Mouse (Mus musculus): ENCODE results near the gene Ace.
"Not testable (repeated sequence)": the region's sequence is repeated elsewhere in the genome, so short reads cannot be mapped to it uniquely, and the experiment has no call there.

The Ace gene

GRCm38 (mm10) chr11:105994375-105994774, 26.6 kb downstream of the Ace start, which contains the start of gene Ace3:
Gene Ace3, plus strand, starts transcription at chr11:105994675.
- DNase-seq (ENCODE audit: low read depth, low spot score), result no peak

- DNase-seq (ENCODE audit: low read depth, low spot score), result no peak
Observed at GRCm38 (mm10) chr11:106000062-106000461, 32.3 kb downstream of the Ace start.

DNA sequence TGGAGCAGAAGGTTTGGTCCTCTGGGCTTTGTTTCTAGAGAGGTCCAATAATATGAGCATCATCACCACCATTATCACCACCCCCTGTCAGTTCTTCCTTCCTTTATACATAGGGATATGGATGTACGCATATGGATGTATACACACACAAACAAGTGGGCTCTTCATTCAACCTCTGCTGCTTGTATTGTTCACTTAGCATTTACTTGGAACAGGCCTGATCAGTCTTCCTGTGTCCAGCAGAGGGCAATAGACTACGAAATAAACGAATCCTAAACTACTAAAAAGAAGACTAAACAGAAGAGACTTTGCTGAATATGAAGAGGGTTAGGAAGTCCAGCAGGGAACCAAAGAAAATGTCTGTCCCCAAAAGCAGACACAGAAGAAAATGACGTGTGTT, 34.0 kb downstream of the Ace start:
- no peak for DNase-seq (ENCODE audit: low read depth, low spot score)

GRCm38 (mm10) chr11:106004576-106004975, 36.8 kb downstream of the Ace start:
- DNase-seq (ENCODE audit: low read depth, low spot score), result no peak

DNA sequence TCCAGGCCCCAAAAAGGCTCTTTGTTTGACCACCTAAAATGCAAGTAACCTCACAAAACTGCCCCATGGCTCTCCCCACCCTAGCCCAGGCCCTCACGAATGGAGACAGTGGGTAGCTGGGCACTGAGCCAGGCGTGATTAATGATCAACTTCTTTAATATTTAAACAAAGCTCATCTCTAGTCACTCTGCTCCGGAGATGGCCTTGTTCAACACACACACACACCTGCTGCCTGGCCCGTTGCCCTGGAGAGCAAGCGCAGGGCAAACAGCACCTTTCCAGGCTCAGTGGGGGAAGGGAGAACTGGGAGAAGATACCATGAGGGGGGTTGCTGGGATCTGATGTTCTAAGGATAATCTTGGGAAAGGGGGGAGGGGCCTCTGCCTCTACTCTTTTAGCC, 38.2 kb downstream of the Ace start:
- no peak for DNase-seq (ENCODE audit: low read depth, low spot score)

- no peak for DNase-seq (ENCODE audit: low read depth, low spot score)
Observed at GRCm38 (mm10) chr11:106007821-106008220, 40.1 kb downstream of the Ace start, which contains the start of gene Kcnh6. Gene Kcnh6, plus strand, starts transcription at chr11:106008124.

- DNase-seq (ENCODE audit: low read depth, low spot score), result no peak
Observed at GRCm38 (mm10) chr11:106012711-106013110, 45.0 kb downstream of the Ace start.

DNA sequence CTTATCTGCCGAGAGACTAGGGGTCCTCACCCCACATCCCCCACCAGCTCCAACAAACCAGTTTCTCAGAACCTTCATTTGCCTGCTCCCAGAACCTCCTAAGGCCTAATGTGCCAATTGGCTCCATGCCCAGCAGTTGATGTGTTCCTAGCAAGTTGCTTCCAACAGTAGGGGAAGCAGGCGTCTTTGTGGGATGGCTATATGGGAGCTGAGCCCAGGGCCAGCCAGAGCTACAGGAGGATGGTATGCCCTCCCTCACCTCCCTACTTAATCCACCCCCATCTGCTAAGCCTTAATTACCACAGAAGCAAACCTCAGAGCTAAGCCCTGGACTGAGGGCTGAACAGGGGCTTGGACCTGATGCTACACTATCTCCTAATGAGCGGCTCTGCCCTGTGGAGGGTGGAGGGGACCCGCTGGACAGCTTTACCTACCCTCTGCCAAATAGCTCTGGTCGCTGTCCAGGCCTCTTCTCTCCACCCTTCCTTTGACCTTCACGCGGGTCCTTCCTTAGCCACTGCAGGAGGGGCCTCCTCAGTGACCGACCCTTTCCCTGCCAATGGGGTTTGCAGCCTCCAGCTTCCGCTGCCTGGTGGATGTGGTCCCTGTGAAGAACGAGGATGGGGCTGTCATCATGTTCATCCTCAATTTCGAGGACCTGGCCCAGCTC, 45.9 kb downstream of the Ace start:
- DNase-seq (ENCODE audit: low read depth, low spot score), result no peak

DNA sequence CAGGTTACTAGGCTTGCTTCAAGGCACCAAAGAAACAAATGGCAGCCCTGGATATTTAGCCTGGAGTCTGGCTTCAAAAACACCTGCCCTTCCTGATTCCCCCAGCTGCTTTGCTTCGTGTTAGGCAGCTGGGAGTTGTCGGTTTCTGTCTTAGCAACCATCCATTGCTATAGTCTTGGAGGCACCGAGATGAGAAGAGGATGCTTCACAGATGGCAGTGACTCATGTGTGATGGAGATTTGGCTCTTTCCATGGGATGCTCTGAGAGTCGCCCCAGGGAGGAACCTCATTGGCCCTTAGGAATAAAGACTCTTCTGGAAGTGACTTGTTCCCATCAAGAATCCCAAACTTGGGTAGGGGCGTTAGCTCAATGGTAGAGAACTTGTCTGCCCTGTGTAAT, 48.7 kb downstream of the Ace start:
- no peak for DNase-seq (ENCODE audit: low read depth, low spot score)

- no peak for DNase-seq (ENCODE audit: low read depth, low spot score)
Observed at GRCm38 (mm10) chr11:106020051-106020763, 52.5 kb downstream of the Ace start.

- no peak for DNase-seq (ENCODE audit: low read depth, low spot score)
Observed at GRCm38 (mm10) chr11:106025774-106026173, 58.0 kb downstream of the Ace start.

DNA sequence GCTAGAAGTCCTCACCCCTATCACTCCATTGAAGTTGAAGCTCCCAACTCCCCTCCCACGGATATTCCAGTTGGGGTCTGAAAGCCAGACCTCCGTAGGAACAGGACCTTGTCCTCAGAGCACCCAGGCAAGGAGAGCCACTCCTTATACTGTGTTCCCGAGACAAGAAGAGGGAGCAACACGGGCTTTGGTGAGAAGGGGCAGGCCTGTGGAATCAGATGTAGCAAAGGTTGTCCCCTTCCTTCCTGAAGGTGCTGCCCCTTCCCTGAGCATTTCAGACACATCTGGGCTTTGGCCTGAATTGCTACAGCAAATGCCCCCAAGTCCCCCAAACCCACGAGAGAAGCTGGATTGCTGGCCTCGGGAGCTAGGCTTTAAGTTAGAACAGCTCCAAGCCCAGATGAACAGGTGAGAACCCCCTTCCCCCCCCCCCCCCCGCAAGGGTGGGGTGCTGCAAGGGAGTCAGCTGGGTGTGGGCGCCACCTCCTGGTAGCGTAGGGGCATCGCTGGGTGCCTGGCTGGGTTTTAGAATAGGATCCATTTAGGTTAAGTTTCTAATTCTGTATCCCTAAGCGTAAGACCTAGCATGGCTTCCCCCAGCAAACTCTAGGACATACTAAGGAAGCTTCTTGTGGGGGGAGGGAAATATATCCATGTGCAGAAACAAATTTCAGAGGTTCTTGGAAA, 58.9 kb downstream of the Ace start:
- no peak for DNase-seq (ENCODE audit: low read depth, low spot score)

DNA sequence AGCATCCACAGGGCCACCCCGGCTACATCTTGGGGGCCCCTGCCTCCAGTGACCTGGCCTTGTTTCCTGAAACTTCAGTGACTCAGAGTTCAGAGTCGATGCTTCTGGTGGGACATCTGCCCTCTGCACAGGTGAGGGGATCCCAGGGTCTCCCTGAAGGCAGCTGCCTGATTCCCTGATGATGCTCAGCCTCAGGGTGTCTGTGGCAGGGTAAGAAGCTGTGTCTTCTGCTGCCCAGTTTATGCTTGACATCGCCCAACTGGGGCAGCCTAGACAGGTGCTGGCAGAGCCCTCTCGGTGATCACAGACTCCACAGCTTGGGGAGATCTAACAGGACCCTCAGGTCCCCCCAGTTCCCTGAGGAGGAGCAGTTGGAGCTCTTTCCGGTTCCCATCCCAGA, 59.9 kb downstream of the Ace start:
- DNase-seq (ENCODE audit: low read depth, low spot score), result no peak

DNA sequence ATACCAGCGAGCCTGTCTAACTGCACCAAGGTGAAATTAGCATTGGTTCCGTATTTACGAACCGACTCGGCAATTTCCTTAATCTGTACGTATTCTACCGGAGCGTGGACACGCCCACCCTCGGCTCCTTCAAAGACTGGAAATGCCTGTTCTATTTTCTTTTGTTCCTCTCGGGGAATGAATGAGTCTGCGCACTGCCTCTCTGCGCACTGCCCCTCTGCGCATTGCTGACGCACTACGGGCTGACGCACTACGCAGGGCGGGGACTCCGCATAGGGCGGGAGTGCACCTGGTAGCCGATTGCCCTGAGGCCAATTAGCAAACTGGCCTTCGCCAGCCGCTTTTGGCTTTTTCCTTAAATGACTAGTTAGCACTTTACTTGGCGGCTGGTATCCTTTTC, 64.3 kb downstream of the Ace start:
- not testable (repeated sequence) for DNase-seq (ENCODE audit: low read depth, low spot score)

GRCm38 (mm10) chr11:106033491-106033919, 65.8 kb downstream of the Ace start:
- no peak for DNase-seq (ENCODE audit: low read depth, low spot score)

- DNase-seq (ENCODE audit: low read depth, low spot score), result no peak
Observed at GRCm38 (mm10) chr11:106034986-106035385, 67.2 kb downstream of the Ace start.

GRCm38 (mm10) chr11:106036548-106037417, 69.0 kb downstream of the Ace start, which contains the start of gene Dcaf7:
Gene Dcaf7, plus strand, starts transcription at chr11:106036872.
- DNase-seq (ENCODE audit: low read depth, low spot score), result peak; percentile 99

- peak; percentile 9 for DNase-seq (ENCODE audit: low read depth, low spot score)
Observed at GRCm38 (mm10) chr11:106037418-106037751, 69.6 kb downstream of the Ace start.

Measured in c-Kit-negative CD71-positive TER-119-positive erythroid progenitor cells, embryonic 14.5 days (primary cell).